Mouse (Mus musculus) spleen, adult 2 months (tissue): ENCODE data around the gene Garnl3. TPM values are rescaled to one million over a fixed set of nuclear protein-coding genes. Genes with fewer than 3 reads are reported as not detected.

Experiments
- DNase-seq, 2 experiments: peaks; one replicate each; pipeline versions ENCODE4 v3.0.0 to v3.0.0-alpha.2; 2012 to 2021; ENCODE audit warnings: low spot score in 2 of 2, low read depth in 1 of 2
- H3K27ac ChIP-seq: fragments of 200-500 bp; 2 replicates; pipeline ENCODE4 v1.5.1; 2012; ENCODE audit warnings: low read length, inconsistent platforms; ENCODE audit not compliant: insufficient read depth
- H3K27me3 ChIP-seq: fragments of 200-500 bp; 2 replicates; pipeline ENCODE4 v1.6.1; 2012; ENCODE audit warnings: mild to moderate bottlenecking, moderate library complexity, low read length, inconsistent platforms; ENCODE audit not compliant: control insufficient read depth, insufficient read depth
- H3K36me3 ChIP-seq: fragments of 200-500 bp; 2 replicates; pipeline ENCODE4 v1.6.1; 2012; ENCODE audit warnings: mild to moderate bottlenecking, low read length, inconsistent platforms; ENCODE audit not compliant: control insufficient read depth, insufficient read depth
- H3K4me1 ChIP-seq: fragments of 200-500 bp; 2 replicates; pipeline ENCODE4 v1.6.1; 2011; ENCODE audit warnings: inconsistent platforms; ENCODE audit not compliant: control insufficient read depth, insufficient read depth, insufficient read length
- H3K4me3 ChIP-seq: fragments of 200-500 bp; 2 replicates; pipeline ENCODE4 v1.5.1; 2011; ENCODE audit warnings: mild to moderate bottlenecking, inconsistent platforms; ENCODE audit not compliant: insufficient read depth, insufficient read length; ENCODE audit errors: extremely low read depth
- CTCF ChIP-seq: fragments of 200-500 bp; IDR thresholded peaks from 2 replicates; pipeline ENCODE4 v1.5.1; 2011; ENCODE audit warnings: mild to moderate bottlenecking, inconsistent platforms; ENCODE audit not compliant: insufficient read depth, insufficient read length, insufficient replicate concordance; ENCODE audit errors: extremely low read depth
- POLR2A ChIP-seq: fragments of 200-500 bp; IDR thresholded peaks from 2 replicates; pipeline ENCODE4 v1.6.1; 2011; ENCODE audit warnings: low read depth, low read length, inconsistent platforms
- WGBS: fragments of 180-500 bp; shearing (Covaris S2); methylation state at CpG from one replicate; pipeline ENCODE4 v1.1.7; 2018; 5-methylcytosine and 5-hydroxymethylcytosine counted together
- polyA plus RNA-seq: library from polyadenylated mRNA; depleted of rRNA; stranded (reverse); fragments of >200 nt; gene quantifications from 2 replicates; pipeline ENCODE4 v1.2.3, GENCODE M21; 2012

Gene Garnl3
- polyA plus RNA-seq, 1 experiment = 1.9 TPM

- H3K4me3 ChIP-seq = no peak overlapping the region
- WGBS = 76% methylated on average over 3 of the region's 3 CpGs
- no peak overlapping the region for H3K27ac ChIP-seq
- DNase-seq = no peak
- TF ChIP-seq POLR2A (no peak), CTCF (no peak)
- H3K36me3 ChIP-seq = 0 out of 2 replicates have a peak, but pooled peaks cover 1% of the 10 kb centered on the region
- peaks cover 8% of the 10 kb centered on the region for H3K4me1 ChIP-seq
- H3K27me3 ChIP-seq = no peaks in the 10 kb centered on the region
Observed at GRCm38 (mm10) chr2:32978675-32979074, 152.8 kb downstream of the Garnl3 start.

GRCm38 (mm10) chr2:32977114-32977513, 154.3 kb downstream of the Garnl3 start:
- no peaks in the 10 kb centered on the region for H3K27me3 ChIP-seq

GRCm38 (mm10) chr2:32974216-32974615, 157.2 kb downstream of the Garnl3 start:
- DNase-seq = no peak
- no peak overlapping the region for H3K27ac ChIP-seq
- TF ChIP-seq CTCF = no peak
- TF ChIP-seq POLR2A = no peak
- H3K4me1 ChIP-seq = no peaks in the 10 kb centered on the region
- 0 out of 2 replicates have a peak, but pooled peaks cover 1% of the 10 kb centered on the region for H3K36me3 ChIP-seq
- no peak overlapping the region for H3K4me3 ChIP-seq
- 90% methylated on average over 8 of the region's 8 CpGs for WGBS
- H3K27me3 ChIP-seq = no peaks in the 10 kb centered on the region

More at GRCm38 (mm10) chr2:32977114-32977513, 154.3 kb downstream of the Garnl3 start:
- no peak overlapping the region for H3K27ac ChIP-seq
- DNase-seq = no peak
- 0 out of 2 replicates have a peak, but pooled peaks cover 1% of the 10 kb centered on the region for H3K36me3 ChIP-seq
- H3K4me1 ChIP-seq = peaks cover 8% of the 10 kb centered on the region
- no peak overlapping the region for H3K4me3 ChIP-seq
- no peak for TF ChIP-seq CTCF
- TF ChIP-seq POLR2A = no peak
- 86% methylated on average over 5 of the region's 5 CpGs for WGBS

GRCm38 (mm10) chr2:32971235-32971634, 160.2 kb downstream of the Garnl3 start:
- H3K4me1 ChIP-seq = peaks cover 5% of the 10 kb centered on the region; the same call in 1 of the 2 replicates

GRCm38 (mm10) chr2:32969326-32969725, 162.1 kb downstream of the Garnl3 start:
- 71% methylated on average over 8 of the region's 8 CpGs for WGBS
- TF ChIP-seq POLR2A = no peak
- Histone ChIP-seq H3K36me3 (peaks cover 4% of the 10 kb centered on the region; the same call in 1 of the 2 replicates), H3K27ac (no peak overlapping the region), H3K4me3 (no peak overlapping the region), H3K27me3 (no peaks in the 10 kb centered on the region), H3K4me1 (peaks cover 8% of the 10 kb centered on the region; the same call in 1 of the 2 replicates)
- no peak for DNase-seq

More at GRCm38 (mm10) chr2:32971235-32971634, 160.2 kb downstream of the Garnl3 start:
- 90% methylated on average over 9 of the region's 9 CpGs for WGBS
- TF ChIP-seq CTCF (no peak), POLR2A (no peak)
- H3K27me3 ChIP-seq = no peaks in the 10 kb centered on the region
- DNase-seq = no peak
- no peak overlapping the region for H3K4me3 ChIP-seq
- no peak overlapping the region for H3K27ac ChIP-seq
- 0 out of 2 replicates have a peak, but pooled peaks cover 1% of the 10 kb centered on the region for H3K36me3 ChIP-seq

GRCm38 (mm10) chr2:32968024-32968614, 163.3 kb downstream of the Garnl3 start:
- H3K27ac ChIP-seq = no peak overlapping the region

GRCm38 (mm10) chr2:32966689-32967631, 164.5 kb downstream of the Garnl3 start:
- WGBS = under 1% methylated on average over 55 of the region's 55 CpGs
- peaks cover 8% of the 10 kb centered on the region; the same call in 1 of the 2 replicates for H3K4me1 ChIP-seq
- H3K27me3 ChIP-seq = no peaks in the 10 kb centered on the region
- peak; percentile 82 for DNase-seq
- H3K36me3 ChIP-seq = peaks cover 16% of the 10 kb centered on the region
- TF ChIP-seq CTCF (peak; percentile 63; the same call in 1 of the 2 replicates), POLR2A (peak; percentile 73; the same call in 1 of the 2 replicates)
- H3K27ac ChIP-seq = peak overlapping the region; percentile 90
- peak overlapping the region; percentile 66 for H3K4me3 ChIP-seq

More at GRCm38 (mm10) chr2:32968024-32968614, 163.3 kb downstream of the Garnl3 start:
- H3K4me3 ChIP-seq = no peak overlapping the region
- H3K27me3 ChIP-seq = no peaks in the 10 kb centered on the region
- WGBS = 79% methylated on average over 9 of the region's 9 CpGs
- DNase-seq = no peak
- H3K36me3 ChIP-seq = peaks cover 10% of the 10 kb centered on the region
- H3K4me1 ChIP-seq = peaks cover 8% of the 10 kb centered on the region; the same call in 1 of the 2 replicates
- TF ChIP-seq CTCF (no peak), POLR2A (no peak)
